Mouse (Mus musculus) thymus, postnatal 14 days (tissue): Measurements from ENCODE around the gene 2310050C09Rik.

Experiments used
- DNase-seq: peaks from one replicate; pipeline ENCODE4 v3.0.0; 2021

The 2310050C09Rik gene

GRCm38 (mm10) chr3:92870116-92870515 is at the start of gene 2310050C09Rik:
Gene 2310050C09Rik, minus strand, starts transcription at chr3:92870216.
- DNase-seq, result no peak

GRCm38 (mm10) chr3:92907571-92907970 is 37.6 kb upstream of the 2310050C09Rik start:
- no peak for DNase-seq

- DNase-seq, result no peak
Observed at GRCm38 (mm10) chr3:92905182-92905581, 35.2 kb upstream of the 2310050C09Rik start.

GRCm38 (mm10) chr3:92903640-92904039 is 33.6 kb upstream of the 2310050C09Rik start:
- DNase-seq, result no peak

- DNase-seq, result no peak
Observed at GRCm38 (mm10) chr3:92902992-92903391, 33.0 kb upstream of the 2310050C09Rik start.

- DNase-seq, result no peak
Observed at GRCm38 (mm10) chr3:92894489-92894888, 24.5 kb upstream of the 2310050C09Rik start.

- no peak for DNase-seq
Observed at GRCm38 (mm10) chr3:92894063-92894462, 24.0 kb upstream of the 2310050C09Rik start.

- DNase-seq, result no peak
Observed at GRCm38 (mm10) chr3:92874180-92874579, 4.2 kb upstream of the 2310050C09Rik start.

- DNase-seq, result no peak
Observed at GRCm38 (mm10) chr3:92851186-92851585, 18.8 kb downstream of the 2310050C09Rik start, which contains the start of gene Lce1l. Gene Lce1l, minus strand, starts transcription at chr3:92851286.

GRCm38 (mm10) chr3:92827108-92827507 is 42.9 kb downstream of the 2310050C09Rik start, which contains the start of gene Kprp:
Gene Kprp, minus strand, starts transcription at chr3:92827247.
- DNase-seq, result no peak

GRCm38 (mm10) chr3:92825808-92826207 is 44.2 kb downstream of the 2310050C09Rik start:
- no peak for DNase-seq
